Mouse (Mus musculus): ENCODE data around the gene Arhgap9.

DNA sequence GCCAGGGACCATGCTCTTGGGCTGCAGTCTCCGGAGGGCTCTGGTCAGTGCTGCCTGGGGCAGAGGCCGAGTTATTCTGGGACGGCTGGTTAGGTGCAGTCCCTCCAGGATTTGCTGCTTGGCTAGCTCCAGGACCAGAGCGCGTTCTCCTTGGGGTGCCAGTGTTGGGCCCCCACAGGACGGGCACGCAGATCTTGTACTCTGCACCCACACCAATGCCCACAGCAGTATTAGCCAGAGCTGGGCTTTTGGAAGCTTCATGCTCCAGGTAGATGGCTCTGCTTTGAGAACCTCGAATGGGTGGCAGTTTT is 29.5 kb downstream of the Arhgap9 start:
- TF ChIP-seq POLR2A (IDR thresholded peaks at IDR 0.05; ENCODE audit: control insufficient read depth, extremely low read depth, insufficient read depth, low read length, poor library complexity) (no peak), CTCF (IDR thresholded peaks at IDR 0.05; ENCODE audit: borderline replicate concordance, control insufficient read depth, extremely low read depth, insufficient read depth, low read length, poor library complexity) (no peak)
